Mouse (Mus musculus) lung, embryonic 16.5 days (tissue): Measurements from ENCODE around the gene Rpp25l. TPM values are rescaled to one million over a fixed set of nuclear protein-coding genes. Genes with fewer than 3 reads are reported as not detected.
A peak's percentile ranks its signal among the peaks of the same experiment; 100 is the strongest.

Experiments
- ATAC-seq: fragments of 200-750 bp; cut with Nextera tagmentation; 2 replicates; pipeline ENCODE4 v1.8.0; 2017; ENCODE audit warnings: low read depth, mild to moderate bottlenecking, moderate library complexity
- H3K27ac ChIP-seq: fragments of 300-500 bp; sonication (generic); 2 replicates; pipeline ENCODE4 v1.5.1; 2014; ENCODE audit warnings: mild to moderate bottlenecking, control low read depth, low read length
- H3K27me3 ChIP-seq: fragments of 300-500 bp; sonication (generic); 2 replicates; pipeline ENCODE4 v1.6.1; 2014; ENCODE audit warnings: low read depth, low read length, mixed read lengths; ENCODE audit not compliant: control insufficient read depth, insufficient read depth
- H3K36me3 ChIP-seq: fragments of 300-500 bp; sonication (generic); 2 replicates; pipeline ENCODE4 v1.6.1; 2014; ENCODE audit warnings: low read length; ENCODE audit not compliant: control insufficient read depth, insufficient read depth
- H3K4me1 ChIP-seq: fragments of 300-500 bp; sonication (generic); replicated peaks from 2 replicates; pipeline ENCODE4 v1.6.1; 2014; ENCODE audit warnings: low read length, mixed read lengths; ENCODE audit not compliant: control insufficient read depth, insufficient read depth
- H3K4me2 ChIP-seq: fragments of 300-500 bp; sonication (generic); 2 replicates; pipeline ENCODE4 v1.6.1; 2014; ENCODE audit warnings: low read depth, low read length, control low read depth
- H3K4me3 ChIP-seq: fragments of 300-500 bp; sonication (generic); 2 replicates; pipeline ENCODE4 v1.5.1; 2014; ENCODE audit warnings: mild to moderate bottlenecking, low read length, control low read depth
- H3K9ac ChIP-seq: fragments of 300-500 bp; sonication (generic); 2 replicates; pipeline ENCODE4 v1.6.1; 2014; ENCODE audit warnings: low read length, control low read depth
- H3K9me3 ChIP-seq: fragments of 300-500 bp; sonication (generic); 2 replicates; pipeline ENCODE4 v1.6.1; 2016; ENCODE audit warnings: low read length; ENCODE audit not compliant: control insufficient read depth
- WGBS: fragments of 180-500 bp; shearing (Covaris S2); extraction: QIAGEN DNeasy Blood & Tissue Kit; methylation state at CpG from one replicate; pipeline ENCODE4 v1.1.7; 2014; 5-methylcytosine and 5-hydroxymethylcytosine counted together
- polyA plus RNA-seq: library from polyadenylated mRNA; unstranded; fragments of >200 nt; fragmentation: Nextera tagmentation; extraction: Ambion mirVana; gene quantifications from 2 replicates; pipeline ENCODE4 v1.2.1, GENCODE M21; 2015

Rpp25l gene
- polyA plus RNA-seq, 1 experiment from 2014 or later = 80.5 TPM

- Histone ChIP-seq H3K36me3 (no peaks in the 10 kb centered on the region), H3K4me2 (no peak overlapping the region), H3K4me1 (peaks cover 35% of the 10 kb centered on the region), H3K27me3 (peaks cover 2% of the 10 kb centered on the region; the same call in 1 of the 2 replicates), H3K4me3 (no peak overlapping the region), H3K9ac (no peak overlapping the region), H3K9me3 (no peaks in the 10 kb centered on the region), H3K27ac (no peak overlapping the region)
- ATAC-seq = no peak
- WGBS = 52% methylated on average over 4 of the region's 4 CpGs
Observed at GRCm38 (mm10) chr4:41681176-41681575, 32.2 kb downstream of the Rpp25l start.

- no peaks in the 10 kb centered on the region for H3K36me3 ChIP-seq
- no peak overlapping the region for H3K4me3 ChIP-seq
- no peak overlapping the region for H3K4me2 ChIP-seq
- 0 out of 2 replicates have a peak overlapping the region, but pooled peaks have one; percentile 13 for H3K27ac ChIP-seq
- peaks cover 38% of the 10 kb centered on the region for H3K4me1 ChIP-seq
- peaks cover 2% of the 10 kb centered on the region; the same call in 1 of the 2 replicates for H3K27me3 ChIP-seq
- no peak overlapping the region for H3K9ac ChIP-seq
- H3K9me3 ChIP-seq = no peaks in the 10 kb centered on the region
- WGBS = 57% methylated on average over 1 of the region's 2 CpGs
- no peak for ATAC-seq
Observed at GRCm38 (mm10) chr4:41679291-41679690, 34.0 kb downstream of the Rpp25l start.

- no peaks in the 10 kb centered on the region for H3K36me3 ChIP-seq
- no peak overlapping the region for H3K4me3 ChIP-seq
- no peaks in the 10 kb centered on the region for H3K9me3 ChIP-seq
- no peak overlapping the region for H3K4me2 ChIP-seq
- 48% methylated on average over 6 of the region's 6 CpGs for WGBS
- peaks cover 38% of the 10 kb centered on the region for H3K4me1 ChIP-seq
- 0 out of 2 replicates have a peak overlapping the region, but pooled peaks have one; percentile 13 for H3K27ac ChIP-seq
- H3K27me3 ChIP-seq = peaks cover 2% of the 10 kb centered on the region; the same call in 1 of the 2 replicates
- no peak overlapping the region for H3K9ac ChIP-seq
- ATAC-seq = no peak
Observed at GRCm38 (mm10) chr4:41678863-41679262, 34.5 kb downstream of the Rpp25l start.

- Histone ChIP-seq H3K4me3 (no peak overlapping the region), H3K4me1 (peaks cover 39% of the 10 kb centered on the region), H3K9me3 (no peaks in the 10 kb centered on the region), H3K9ac (no peak overlapping the region), H3K4me2 (no peak overlapping the region), H3K27me3 (no peaks in the 10 kb centered on the region), H3K36me3 (no peaks in the 10 kb centered on the region), H3K27ac (peak overlapping the region; percentile 55)
- ATAC-seq = peak; percentile 82
- WGBS = 37% methylated on average over 13 of the region's 13 CpGs
Observed at GRCm38 (mm10) chr4:41677006-41677629, 36.2 kb downstream of the Rpp25l start.

GRCm38 (mm10) chr4:41676248-41677005, 36.9 kb downstream of the Rpp25l start:
- H3K4me2 ChIP-seq = no peak overlapping the region
- ATAC-seq = no peak

GRCm38 (mm10) chr4:41673186-41673585, 40.1 kb downstream of the Rpp25l start:
- Histone ChIP-seq H3K4me2 (no peak overlapping the region), H3K9me3 (no peaks in the 10 kb centered on the region), H3K27me3 (no peaks in the 10 kb centered on the region), H3K4me3 (no peak overlapping the region), H3K27ac (no peak overlapping the region), H3K4me1 (peaks cover 30% of the 10 kb centered on the region), H3K9ac (no peak overlapping the region), H3K36me3 (no peaks in the 10 kb centered on the region)
- 61% methylated on average over 19 of the region's 19 CpGs for WGBS
- ATAC-seq = no peak

More at GRCm38 (mm10) chr4:41676248-41677005, 36.9 kb downstream of the Rpp25l start:
- peaks cover 41% of the 10 kb centered on the region for H3K4me1 ChIP-seq
- H3K4me3 ChIP-seq = no peak overlapping the region
- WGBS = 41% methylated on average over 17 of the region's 17 CpGs
- no peak overlapping the region for H3K9ac ChIP-seq
- H3K36me3 ChIP-seq = no peaks in the 10 kb centered on the region
- H3K9me3 ChIP-seq = no peaks in the 10 kb centered on the region
- H3K27ac ChIP-seq = peak overlapping the region; percentile 55
- no peaks in the 10 kb centered on the region for H3K27me3 ChIP-seq

GRCm38 (mm10) chr4:41672522-41672963, 40.8 kb downstream of the Rpp25l start:
- Histone ChIP-seq H3K4me2 (no peak overlapping the region), H3K27me3 (no peaks in the 10 kb centered on the region), H3K9me3 (no peaks in the 10 kb centered on the region), H3K36me3 (no peaks in the 10 kb centered on the region), H3K4me3 (no peak overlapping the region), H3K27ac (no peak overlapping the region), H3K4me1 (peaks cover 26% of the 10 kb centered on the region), H3K9ac (no peak overlapping the region)
- WGBS = 41% methylated on average over 8 of the region's 8 CpGs
- ATAC-seq = no peak

GRCm38 (mm10) chr4:41671963-41672480, 41.3 kb downstream of the Rpp25l start:
- Histone ChIP-seq H3K9ac (no peak overlapping the region), H3K27me3 (no peaks in the 10 kb centered on the region), H3K4me2 (no peak overlapping the region), H3K4me1 (peaks cover 21% of the 10 kb centered on the region), H3K9me3 (no peaks in the 10 kb centered on the region), H3K4me3 (no peak overlapping the region), H3K27ac (no peak overlapping the region), H3K36me3 (no peaks in the 10 kb centered on the region)
- WGBS = 48% methylated on average over 8 of the region's 8 CpGs
- no peak for ATAC-seq

- WGBS = 39% methylated on average over 5 of the region's 5 CpGs
- no peak overlapping the region for H3K4me2 ChIP-seq
- no peak for ATAC-seq
Observed at GRCm38 (mm10) chr4:41671500-41671899, 41.8 kb downstream of the Rpp25l start.

More at GRCm38 (mm10) chr4:41671500-41671899, 41.8 kb downstream of the Rpp25l start:
- H3K27me3 ChIP-seq = no peaks in the 10 kb centered on the region
- H3K4me3 ChIP-seq = no peak overlapping the region
- H3K4me1 ChIP-seq = peaks cover 16% of the 10 kb centered on the region
- H3K9ac ChIP-seq = no peak overlapping the region
- H3K27ac ChIP-seq = no peak overlapping the region
- no peaks in the 10 kb centered on the region for H3K36me3 ChIP-seq
- no peaks in the 10 kb centered on the region for H3K9me3 ChIP-seq
